Mouse (Mus musculus) olfactory bulb, adult 2 months (tissue): ENCODE results near the gene Ndufa7. TPM values are rescaled to one million over a fixed set of nuclear protein-coding genes. Genes with fewer than 3 reads are reported as not detected.

ENCODE experiments used
- H3K27ac ChIP-seq: fragments of 200-500 bp; 2 replicates; pipeline ENCODE4 v1.5.1; 2012; ENCODE audit warnings: low read depth, low read length; ENCODE audit not compliant: insufficient read depth
- H3K4me1 ChIP-seq: fragments of 200-500 bp; 2 replicates; pipeline ENCODE4 v1.6.1; 2012; ENCODE audit warnings: low read length; ENCODE audit not compliant: control insufficient read depth, insufficient read depth
- H3K4me3 ChIP-seq: fragments of 200-500 bp; 2 replicates; pipeline ENCODE4 v1.5.1; 2012; ENCODE audit warnings: mild to moderate bottlenecking, low read depth, low read length, moderate library complexity; ENCODE audit not compliant: insufficient read depth
- CTCF ChIP-seq: fragments of 200-500 bp; IDR thresholded peaks from 2 replicates; pipeline ENCODE4 v1.5.1; 2012; ENCODE audit warnings: low read depth, mild to moderate bottlenecking, low read length, moderate library complexity; ENCODE audit not compliant: insufficient read depth
- POLR2A ChIP-seq: fragments of 200-500 bp; IDR thresholded peaks from 2 replicates; pipeline ENCODE4 v1.6.1; 2012; ENCODE audit warnings: mild to moderate bottlenecking, low read depth, low read length, moderate library complexity; ENCODE audit not compliant: insufficient read depth
- WGBS: fragments of 180-500 bp; shearing (Covaris S2); methylation state at CpG from one replicate; pipeline ENCODE4 v1.1.7; 2018; 5-methylcytosine and 5-hydroxymethylcytosine counted together
- polyA plus RNA-seq: library from polyadenylated mRNA; stranded (reverse); fragments of >200 nt; gene quantifications from 2 replicates; pipeline ENCODE4 v1.2.4, GENCODE M21; 2012; ENCODE audit warnings: low replicate concordance; ENCODE audit not compliant: missing spikeins, insufficient read depth, insufficient read length

Ndufa7 gene
- polyA plus RNA-seq, 1 experiment: not detected

DNA sequence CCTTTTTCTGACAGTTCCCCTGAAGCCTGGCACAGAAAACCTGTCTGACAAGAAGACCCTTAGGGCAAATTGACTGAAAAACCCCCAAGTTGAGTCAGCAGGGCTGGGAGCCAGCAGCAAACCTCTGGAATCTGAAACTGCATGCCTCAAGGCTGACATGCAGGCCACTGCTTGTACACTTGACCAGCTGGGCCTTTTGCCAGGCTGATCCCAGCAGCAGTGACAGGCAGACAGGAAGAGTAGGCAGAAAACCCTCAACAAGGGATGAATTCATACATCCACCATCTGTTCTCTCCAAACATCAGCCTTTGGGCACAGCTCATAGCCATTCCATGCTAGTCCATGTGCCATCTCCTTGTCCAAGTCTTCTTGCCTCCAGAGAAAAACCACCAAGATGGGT lies 41.0 kb upstream of the Ndufa7 start:
- TF ChIP-seq POLR2A: no peak
- no peak for TF ChIP-seq CTCF

DNA sequence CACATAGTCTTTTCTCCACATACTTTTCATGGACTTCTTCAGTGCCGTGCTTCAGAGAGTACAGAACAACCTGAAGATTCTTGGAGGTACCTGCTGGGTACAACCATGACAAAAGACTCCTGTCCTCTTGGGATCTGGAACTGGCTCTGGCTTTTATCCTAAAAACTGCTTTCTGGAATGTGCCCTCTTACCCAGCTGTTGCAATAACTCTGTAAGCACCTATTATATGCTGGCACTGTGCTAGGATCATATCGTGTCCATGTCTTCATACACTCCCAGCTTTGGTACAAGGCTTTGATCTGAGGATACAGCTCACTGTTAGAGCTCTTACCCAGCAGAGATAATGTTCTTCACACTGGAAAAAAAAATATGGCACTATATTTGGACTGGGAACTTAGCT lies 39.4 kb upstream of the Ndufa7 start:
- WGBS: 86% methylated on average over 2 of the region's 2 CpGs
- Histone ChIP-seq H3K4me1 (peaks cover 14% of the 10 kb centered on the region), H3K4me3 (no peak overlapping the region), H3K27ac (no peak overlapping the region)
- TF ChIP-seq POLR2A: no peak
- no peak for TF ChIP-seq CTCF

More for the DNA sequence above, 41.0 kb upstream of the Ndufa7 start:
- Histone ChIP-seq H3K4me1 (peaks cover 19% of the 10 kb centered on the region), H3K27ac (no peak overlapping the region), H3K4me3 (no peak overlapping the region)

DNA sequence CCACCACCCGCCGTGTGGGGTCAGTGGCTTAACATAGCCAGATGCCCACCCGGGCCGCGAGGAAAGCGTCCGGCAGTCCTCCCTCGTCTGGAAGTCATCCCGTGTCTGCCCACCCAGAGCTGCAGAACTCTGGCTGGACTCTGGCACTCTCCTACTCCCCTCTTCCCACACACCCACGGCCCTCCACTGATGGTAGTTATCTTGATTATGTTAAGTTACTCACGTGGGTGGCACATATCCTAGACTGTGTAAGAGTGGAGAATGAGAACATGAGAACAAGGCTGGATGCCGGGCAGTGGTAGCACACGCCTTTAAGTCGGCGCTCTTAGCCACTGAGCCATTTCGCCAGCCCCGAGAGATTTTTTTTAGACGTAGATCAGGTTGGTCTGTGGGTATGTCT lies 38.0 kb upstream of the Ndufa7 start:
- WGBS: 80% methylated on average over 18 of the region's 18 CpGs
- Histone ChIP-seq H3K4me3 (no peak overlapping the region), H3K27ac (no peak overlapping the region), H3K4me1 (peaks cover 9% of the 10 kb centered on the region)
- TF ChIP-seq POLR2A (no peak), CTCF (no peak)

DNA sequence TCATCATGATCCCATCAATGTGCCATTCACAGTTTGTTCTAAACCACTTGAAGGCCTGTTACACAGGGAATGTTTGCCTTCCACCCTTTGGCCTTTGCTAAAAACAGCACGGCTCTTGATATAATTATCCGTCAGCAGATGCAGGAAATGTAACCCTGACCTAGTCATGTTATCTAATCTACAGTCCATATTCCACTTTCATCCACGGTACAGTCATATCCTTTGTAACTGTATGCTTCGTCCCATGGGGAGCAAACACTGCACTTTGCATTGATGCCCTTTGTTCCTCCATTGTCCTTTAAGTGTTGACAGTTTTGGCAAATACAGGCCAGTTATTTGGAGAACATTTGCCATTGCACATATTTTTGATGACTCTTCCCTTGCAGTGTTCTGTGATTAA lies 35.6 kb upstream of the Ndufa7 start:
- Histone ChIP-seq H3K27ac (no peak overlapping the region), H3K4me3 (no peak overlapping the region), H3K4me1 (no peaks in the 10 kb centered on the region)
- WGBS: 86% methylated on average over 4 of the region's 4 CpGs
- TF ChIP-seq POLR2A: no peak
- TF ChIP-seq CTCF: no peak

DNA sequence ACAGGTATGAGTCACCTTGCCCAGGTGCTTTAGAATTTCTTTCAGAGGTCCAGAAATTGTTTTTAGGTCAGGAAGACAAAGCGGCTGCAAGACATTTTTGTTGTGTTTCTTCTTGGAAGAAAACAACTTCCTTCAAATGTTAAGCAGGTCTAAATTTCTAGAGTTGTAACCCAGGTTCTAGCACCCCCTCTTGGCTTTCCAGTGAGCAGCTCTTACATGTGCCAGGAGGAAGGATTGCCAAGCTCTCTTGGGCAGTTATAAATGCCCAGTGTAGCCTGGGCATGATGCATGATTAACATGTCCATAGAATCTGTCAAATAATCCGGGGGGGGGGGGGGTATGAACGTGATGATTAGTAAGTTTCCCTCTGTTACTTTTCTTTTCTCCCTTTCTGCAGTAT lies 26.1 kb upstream of the Ndufa7 start:
- WGBS: 13% methylated on average over 3 of the region's 3 CpGs
- no peak overlapping the region for H3K4me3 ChIP-seq
- TF ChIP-seq POLR2A (no peak), CTCF (no peak)
- H3K27ac ChIP-seq: no peak overlapping the region
- H3K4me1 ChIP-seq: no peaks in the 10 kb centered on the region

DNA sequence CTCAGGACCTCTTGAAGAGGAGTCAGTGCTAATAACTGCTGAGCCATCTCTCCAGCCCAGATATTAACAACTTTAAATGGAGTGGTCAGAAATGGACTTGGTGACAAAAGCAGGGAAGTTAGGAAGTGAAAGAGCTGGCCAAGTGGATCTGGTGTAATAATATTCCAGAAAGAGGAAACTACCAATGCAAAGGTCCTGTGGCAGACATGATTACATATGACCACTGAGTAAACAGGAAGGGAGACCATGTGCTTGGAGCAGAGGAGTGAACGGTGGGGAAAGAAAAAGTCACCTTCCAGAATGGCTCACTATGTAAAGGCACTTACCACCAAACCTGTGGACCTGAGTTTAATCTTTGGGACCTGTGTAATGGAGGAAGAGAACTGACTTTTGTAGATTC lies 25.1 kb upstream of the Ndufa7 start:
- no peak for TF ChIP-seq POLR2A
- no peak for TF ChIP-seq CTCF
- Histone ChIP-seq H3K4me1 (no peaks in the 10 kb centered on the region), H3K27ac (no peak overlapping the region), H3K4me3 (no peak overlapping the region)
- 90% methylated on average over 1 of the region's 1 CpGs for WGBS

DNA sequence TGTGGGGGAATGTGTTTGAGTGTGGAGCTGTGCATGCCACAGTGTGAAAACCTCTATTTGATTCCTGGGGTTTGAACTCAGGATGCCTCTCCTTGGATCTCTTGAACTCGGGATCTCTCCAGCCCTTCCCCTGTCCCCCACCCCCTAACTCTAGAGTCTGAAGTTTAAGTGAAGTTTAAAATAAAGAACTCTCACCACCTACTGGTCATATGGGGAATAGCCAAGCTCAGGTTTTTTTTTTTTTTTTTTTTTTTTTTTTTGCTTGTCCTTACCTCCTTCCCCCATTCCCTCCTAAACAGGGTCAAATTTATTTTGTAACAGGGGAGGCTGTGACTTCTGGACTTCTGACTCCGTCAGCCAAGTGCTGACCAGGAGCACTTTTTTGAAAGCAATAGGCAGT lies 22.2 kb upstream of the Ndufa7 start:
- TF ChIP-seq CTCF (no peak), POLR2A (no peak)
- Histone ChIP-seq H3K4me3 (no peak overlapping the region), H3K4me1 (no peaks in the 10 kb centered on the region), H3K27ac (no peak overlapping the region)
- WGBS: 0% methylated on average over 2 of the region's 2 CpGs

DNA sequence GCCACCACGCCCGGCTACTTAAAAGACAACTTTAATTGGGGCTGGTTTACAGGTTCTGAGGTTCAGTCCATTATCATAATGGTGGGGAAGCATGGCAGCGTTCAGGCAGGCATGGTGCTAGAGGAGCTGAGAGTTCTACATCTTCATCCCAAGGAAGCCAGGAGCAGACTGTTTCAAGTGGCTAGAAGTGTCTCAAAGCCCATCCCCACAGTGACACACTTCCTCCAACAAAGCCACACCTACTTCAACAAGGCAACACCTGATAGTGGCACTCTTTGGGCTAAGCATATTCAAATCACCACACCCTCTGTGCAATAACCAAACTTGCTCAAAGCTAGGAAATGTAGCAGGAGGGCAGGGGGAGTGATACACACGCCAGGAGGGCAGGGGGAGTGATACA lies 20.2 kb upstream of the Ndufa7 start:
- TF ChIP-seq POLR2A (no peak), CTCF (no peak)
- Histone ChIP-seq H3K4me1 (no peaks in the 10 kb centered on the region), H3K27ac (no peak overlapping the region), H3K4me3 (no peak overlapping the region)
- 55% methylated on average over 4 of the region's 4 CpGs for WGBS

DNA sequence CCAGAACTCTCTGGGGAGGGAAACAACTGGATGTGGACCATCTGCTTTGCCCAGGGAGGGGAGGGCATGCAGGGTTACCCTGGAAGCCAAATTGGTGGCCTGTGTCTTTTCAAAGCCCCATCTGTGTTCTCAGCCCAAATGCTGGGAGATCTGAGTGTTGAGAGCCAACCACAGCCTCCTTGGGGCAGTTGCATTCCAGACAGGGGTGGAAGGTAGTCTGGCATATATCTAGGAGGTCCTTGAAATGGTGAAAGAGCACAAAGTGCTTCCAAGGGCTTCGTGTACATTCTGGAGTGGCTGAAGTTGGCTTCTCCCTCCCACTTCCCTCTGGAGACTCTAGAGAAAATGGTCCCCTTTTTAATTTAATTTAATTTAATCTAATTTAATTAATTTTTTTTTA lies 19.6 kb upstream of the Ndufa7 start:
- TF ChIP-seq CTCF (no peak), POLR2A (no peak)
- Histone ChIP-seq H3K27ac (no peak overlapping the region), H3K4me1 (no peaks in the 10 kb centered on the region), H3K4me3 (no peak overlapping the region)
- WGBS: 66% methylated on average over 1 of the region's 1 CpGs
